Mouse (Mus musculus) heart, adult 2 months (tissue): ENCODE measurements around the gene Cyp1a2.

ENCODE experiments used
- CTCF ChIP-seq: fragments of 200-600 bp; IDR thresholded peaks from 2 replicates; pipeline ENCODE4 v1.8.1; 2022; ENCODE audit warnings: antibody characterized with exemption, mild to moderate bottlenecking, moderate library complexity
- EP300 ChIP-seq: fragments of 200-500 bp; IDR thresholded peaks from 2 replicates; pipeline ENCODE4 v1.6.1; 2011; ENCODE audit warnings: low read depth, low read length, control low read depth; ENCODE audit not compliant: insufficient read depth
- POLR2A ChIP-seq: fragments of 200-500 bp; IDR thresholded peaks from 2 replicates; pipeline ENCODE4 v1.6.1; 2011; ENCODE audit warnings: mild to moderate bottlenecking, low read depth, low read length, control low read depth; ENCODE audit not compliant: insufficient read depth

GRCm38 (mm10) chr9:57712194-57712593 lies 28.7 kb upstream of the Cyp1a2 start:
- no peak for TF ChIP-seq EP300
- no peak for TF ChIP-seq POLR2A
- TF ChIP-seq CTCF: peak; percentile 64
